Mouse (Mus musculus): ENCODE measurements around the gene Abat.

DNA sequence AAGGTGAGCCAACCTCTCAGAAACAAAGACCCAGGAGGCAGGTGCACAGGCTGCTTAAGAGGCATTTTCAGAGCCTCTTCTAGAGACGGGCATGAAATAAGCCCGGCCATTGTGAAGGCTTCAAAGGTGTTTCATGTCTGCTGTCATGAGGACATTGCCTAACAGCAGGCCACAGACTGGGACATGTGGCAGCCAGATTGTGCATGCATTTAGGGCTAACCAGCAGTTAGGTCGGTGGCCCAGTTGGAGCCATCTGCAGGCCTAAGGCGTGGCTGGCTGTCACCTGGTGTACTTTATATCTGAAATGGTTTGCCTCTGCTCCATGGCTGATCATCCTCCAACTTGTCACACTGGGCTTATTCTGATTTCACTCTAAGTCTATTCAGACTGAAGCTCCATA lies 65.1 kb downstream of the Abat start:
- no peak for TF ChIP-seq CTCF (IDR thresholded peaks at IDR 0.05; ENCODE audit: borderline replicate concordance, control insufficient read depth, extremely low read depth, insufficient read depth, low read length, poor library complexity)
- TF ChIP-seq POLR2A (IDR thresholded peaks at IDR 0.05; ENCODE audit: control insufficient read depth, extremely low read depth, insufficient read depth, low read length, poor library complexity): no peak

All from thymus, adult 2 months (tissue).